Mouse (Mus musculus) midbrain, postnatal 0 days (tissue): ENCODE measurements around the gene Cacna1c. TPM values are rescaled to one million over a fixed set of nuclear protein-coding genes. Genes with fewer than 3 reads are reported as not detected.
A peak's percentile ranks its signal among the peaks of the same experiment; 100 is the strongest.

Experiments
- ATAC-seq: fragments of 200-750 bp; cut with Nextera tagmentation; 2 replicates; pipeline ENCODE4 v1.8.0; 2017; ENCODE audit warnings: moderate number of reproducible peaks, mild to moderate bottlenecking, moderate TSS enrichment, moderate library complexity; ENCODE audit not compliant: low FRiP score
- DNase-seq: peaks from one replicate; pipeline ENCODE4 v3.0.0-alpha.2; 2015; ENCODE audit warnings: low spot score
- H3K27ac ChIP-seq: fragments of 300-500 bp; sonication (generic); 2 replicates; pipeline ENCODE4 v1.5.1; 2014; ENCODE audit warnings: low read depth, mild to moderate bottlenecking, low read length, mixed read lengths
- H3K27me3 ChIP-seq: fragments of 300-500 bp; sonication (generic); 2 replicates; pipeline ENCODE4 v1.6.1; 2014; ENCODE audit warnings: low read length, control low read depth, mixed read lengths; ENCODE audit not compliant: insufficient read depth
- H3K36me3 ChIP-seq: fragments of 300-500 bp; sonication (generic); 2 replicates; pipeline ENCODE4 v1.6.1; 2014; ENCODE audit warnings: low read length, control low read depth, mixed read lengths; ENCODE audit not compliant: insufficient read depth
- H3K4me1 ChIP-seq: fragments of 300-500 bp; sonication (generic); 2 replicates; pipeline ENCODE4 v1.6.1; 2014; ENCODE audit warnings: mild to moderate bottlenecking, control low read depth, antibody characterized with exemption, low read length, mixed read lengths; ENCODE audit not compliant: insufficient read depth
- H3K4me2 ChIP-seq: fragments of 300-500 bp; sonication (generic); 2 replicates; pipeline ENCODE4 v1.6.1; 2014; ENCODE audit warnings: low read depth, mild to moderate bottlenecking, low read length, mixed read lengths; ENCODE audit not compliant: poor library complexity, severe bottlenecking
- H3K4me3 ChIP-seq: fragments of 300-500 bp; sonication (generic); 2 replicates; pipeline ENCODE4 v1.5.1; 2014; ENCODE audit warnings: low read depth, mild to moderate bottlenecking, low read length, moderate library complexity
- H3K9ac ChIP-seq: fragments of 300-500 bp; sonication (generic); replicated peaks from 2 replicates; pipeline ENCODE4 v1.6.1; 2014; ENCODE audit warnings: mild to moderate bottlenecking, low read length, moderate library complexity, mixed read lengths; ENCODE audit not compliant: poor library complexity, severe bottlenecking
- H3K9me3 ChIP-seq: fragments of 300-500 bp; sonication (generic); 2 replicates; pipeline ENCODE4 v1.6.1; 2016; ENCODE audit warnings: low read length, control low read depth
- CTCF ChIP-seq: IDR thresholded peaks from 2 replicates; pipeline ENCODE4 v1.5.1; 2016; ENCODE audit warnings: antibody characterized with exemption, mild to moderate bottlenecking
- WGBS: fragments of 180-500 bp; shearing (Covaris S2); extraction: QIAGEN DNeasy Blood & Tissue Kit; methylation state at CpG from one replicate; pipeline ENCODE4 v1.1.7; 2014; 5-methylcytosine and 5-hydroxymethylcytosine counted together
- polyA plus RNA-seq: library from polyadenylated mRNA; unstranded; fragments of >200 nt; fragmentation: Nextera tagmentation; extraction: Ambion mirVana; gene quantifications from 2 replicates; pipeline ENCODE4 v1.2.1, GENCODE M21; 2015
- total RNA-seq: library from RNA; depleted of rRNA; stranded (reverse); fragments of >200 nt; gene quantifications from 2 replicates; pipeline ENCODE4 v1.2.3, GENCODE M21; 2014

The Cacna1c gene
- total and polyA plus RNA-seq, 2 experiments from 2014 or later = 4.9 to 33.9 TPM

GRCm38 (mm10) chr6:118894043-118894442, 302.2 kb downstream of the Cacna1c start:
- Histone ChIP-seq H3K4me2 (no peak overlapping the region), H3K4me1 (peaks cover 5% of the 10 kb centered on the region; the same call in 1 of the 2 replicates), H3K4me3 (no peak overlapping the region), H3K27me3 (no peaks in the 10 kb centered on the region), H3K36me3 (no peaks in the 10 kb centered on the region), H3K27ac (no peak overlapping the region), H3K9ac (no peak overlapping the region), H3K9me3 (no peaks in the 10 kb centered on the region)
- ATAC-seq = no peak
- WGBS = 87% methylated on average over 6 of the region's 6 CpGs
- DNase-seq = no peak
- no peak for TF ChIP-seq CTCF

- Histone ChIP-seq H3K9me3 (no peaks in the 10 kb centered on the region), H3K36me3 (no peaks in the 10 kb centered on the region), H3K4me1 (no peaks in the 10 kb centered on the region), H3K27ac (no peak overlapping the region), H3K9ac (no peak overlapping the region), H3K27me3 (no peaks in the 10 kb centered on the region), H3K4me3 (no peak overlapping the region), H3K4me2 (no peak overlapping the region)
- no peak for DNase-seq
- ATAC-seq = no peak
- no peak for TF ChIP-seq CTCF
- 85% methylated on average over 4 of the region's 4 CpGs for WGBS
Observed at GRCm38 (mm10) chr6:118889441-118889840, 306.8 kb downstream of the Cacna1c start.

GRCm38 (mm10) chr6:118887032-118887431, 309.2 kb downstream of the Cacna1c start:
- ATAC-seq = no peak
- DNase-seq = no peak
- no peaks in the 10 kb centered on the region for H3K9me3 ChIP-seq
- 81% methylated on average over 8 of the region's 8 CpGs for WGBS
- H3K36me3 ChIP-seq = no peaks in the 10 kb centered on the region
- H3K4me2 ChIP-seq = no peak overlapping the region
- H3K9ac ChIP-seq = no peak overlapping the region
- no peaks in the 10 kb centered on the region for H3K27me3 ChIP-seq
- no peak overlapping the region for H3K4me3 ChIP-seq
- no peaks in the 10 kb centered on the region for H3K4me1 ChIP-seq
- H3K27ac ChIP-seq = no peak overlapping the region
- no peak for TF ChIP-seq CTCF

GRCm38 (mm10) chr6:118884961-118885360, 311.3 kb downstream of the Cacna1c start:
- Histone ChIP-seq H3K9ac (no peak overlapping the region), H3K4me1 (no peaks in the 10 kb centered on the region), H3K4me2 (no peak overlapping the region), H3K27me3 (no peaks in the 10 kb centered on the region), H3K9me3 (no peaks in the 10 kb centered on the region), H3K36me3 (no peaks in the 10 kb centered on the region), H3K27ac (no peak overlapping the region), H3K4me3 (no peak overlapping the region)
- 59% methylated on average over 1 of the region's 1 CpGs for whole genome bisulfite sequencing
- ATAC-seq = no peak
- no peak for TF ChIP-seq CTCF
- DNase-seq = no peak

- H3K4me2 ChIP-seq = no peak overlapping the region
- WGBS = 69% methylated on average over 8 of the region's 8 CpGs
- no peak for TF ChIP-seq CTCF
- no peaks in the 10 kb centered on the region for H3K9me3 ChIP-seq
- ATAC-seq = no peak
- H3K27me3 ChIP-seq = no peaks in the 10 kb centered on the region
- H3K4me1 ChIP-seq = no peaks in the 10 kb centered on the region
- peak; percentile 27 for DNase-seq
- H3K27ac ChIP-seq = no peak overlapping the region
- no peaks in the 10 kb centered on the region for H3K36me3 ChIP-seq
- H3K9ac ChIP-seq = no peak overlapping the region
- no peak overlapping the region for H3K4me3 ChIP-seq
Observed at GRCm38 (mm10) chr6:118884073-118884551, 312.1 kb downstream of the Cacna1c start.

GRCm38 (mm10) chr6:118876204-118876603, 320.0 kb downstream of the Cacna1c start:
- Histone ChIP-seq H3K27me3 (no peaks in the 10 kb centered on the region), H3K9ac (no peak overlapping the region), H3K27ac (no peak overlapping the region), H3K4me2 (no peak overlapping the region), H3K4me1 (no peaks in the 10 kb centered on the region), H3K9me3 (no peaks in the 10 kb centered on the region), H3K4me3 (no peak overlapping the region), H3K36me3 (no peaks in the 10 kb centered on the region)
- WGBS = 73% methylated on average over 2 of the region's 2 CpGs
- ATAC-seq (no peak), DNase-seq (no peak)
- no peak for TF ChIP-seq CTCF
